Mouse (Mus musculus) left cerebral cortex, postnatal 4 days (tissue): ENCODE measurements around the gene Sod1. TPM values are rescaled to one million over a fixed set of nuclear protein-coding genes. Genes with fewer than 3 reads are reported as not detected.
"Not testable (repeated sequence)": the region's sequence is repeated elsewhere in the genome, so short reads cannot be mapped to it uniquely, and the experiment has no call there.

Source experiments
- DNase-seq: peaks from one replicate; pipeline ENCODE4 v3.0.0-alpha.2; 2022
- intact Hi-C: fragments of 180-260 bp; cut with DNase I; formaldehyde crosslinking; loops from one replicate; pipeline ENCODE4 v1.15.1; 2025
- total RNA-seq, 2 experiments: library from RNA; stranded (reverse); gene quantifications; 2 replicates each; pipeline ENCODE4 v1.2.3; 2021

Sod1 gene
- total RNA-seq, 2 experiments from 2014 or later = 360 to 383 TPM

DNA sequence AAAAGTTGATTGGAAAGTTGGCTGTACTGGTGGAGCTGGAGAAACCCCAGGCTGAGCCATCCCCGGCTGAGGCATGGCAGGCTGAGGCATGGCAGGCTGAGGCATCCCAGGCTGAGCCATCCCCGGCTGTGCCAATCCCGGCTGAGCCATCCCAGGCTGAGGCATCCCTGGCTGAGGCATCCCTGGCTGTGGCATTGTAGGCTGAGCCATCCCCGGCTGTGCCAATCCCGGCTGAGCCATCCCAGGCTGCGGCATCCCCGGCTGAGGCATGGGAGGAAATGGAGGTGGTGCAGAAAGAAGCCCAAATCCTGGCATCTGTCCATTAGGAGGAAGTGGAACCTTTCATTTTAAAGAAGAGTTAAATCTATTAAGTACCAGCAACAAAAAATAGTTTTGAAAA, 29.5 kb downstream of the Sod1 start:
- intact Hi-C loops = no loop called here
- DNase-seq = no peak

DNA sequence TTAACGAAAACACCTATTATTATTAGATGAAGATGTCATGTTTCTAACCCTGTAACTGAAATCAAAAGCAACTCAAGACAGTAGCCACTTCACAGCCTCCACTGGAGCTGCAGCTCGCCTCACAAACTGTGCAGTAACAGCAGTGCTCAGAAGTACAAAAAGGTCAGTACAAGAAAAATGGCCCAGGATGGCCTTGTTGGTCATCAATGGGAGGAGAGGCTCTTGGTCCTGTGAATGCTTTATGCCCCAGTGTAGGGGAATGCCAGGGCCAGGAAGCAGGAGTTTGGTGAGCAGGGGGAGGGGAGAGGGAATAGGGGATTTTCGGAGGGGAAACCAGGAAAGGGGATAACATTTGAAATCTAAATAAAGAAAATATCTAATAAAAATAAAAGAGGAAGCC, 30.7 kb downstream of the Sod1 start:
- intact Hi-C loops, DNase-seq: not testable (repeated sequence)

DNA sequence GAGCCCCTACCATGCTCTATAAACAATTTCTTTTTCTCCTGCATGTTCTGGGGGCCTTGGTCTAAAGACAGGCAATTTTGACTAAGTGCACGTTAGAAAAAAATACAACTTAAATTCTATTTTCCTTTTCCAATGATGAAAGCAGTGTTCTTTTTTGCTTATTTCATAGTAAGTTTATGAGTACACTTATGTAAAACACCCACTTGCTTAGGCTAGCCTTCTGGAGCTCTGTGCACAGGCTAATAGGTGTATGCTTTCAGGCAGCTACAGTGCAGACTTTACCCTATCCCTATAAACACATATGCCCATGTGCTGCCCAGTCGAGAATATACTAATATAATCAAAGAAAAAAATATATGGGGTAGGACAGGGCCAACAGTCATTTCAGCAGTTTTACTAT, 32.0 kb downstream of the Sod1 start:
- no peak for DNase-seq

DNA sequence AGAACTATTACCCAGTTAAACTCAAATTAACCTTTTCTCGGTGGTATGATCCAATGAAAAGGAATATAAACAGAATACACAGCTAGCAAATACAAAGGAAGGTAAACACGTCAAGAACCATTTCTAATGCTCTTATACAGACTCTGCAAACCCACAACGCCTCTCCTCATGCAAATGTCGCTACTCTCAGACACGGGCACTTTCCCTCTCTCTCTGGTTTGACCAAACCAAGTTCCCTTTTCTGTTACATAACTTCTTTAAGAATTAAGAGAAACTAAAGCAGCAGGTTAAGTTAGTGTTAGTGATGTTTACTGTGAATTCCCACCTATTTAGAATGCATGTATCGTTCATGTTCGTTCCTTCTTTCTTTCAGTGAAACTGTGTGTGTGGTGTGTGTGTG, 38.4 kb downstream of the Sod1 start:
- intact Hi-C loops = no loop called here
- DNase-seq = no peak

More for the DNA sequence above, 32.0 kb downstream of the Sod1 start:
- intact Hi-C loops = no loop called here

DNA sequence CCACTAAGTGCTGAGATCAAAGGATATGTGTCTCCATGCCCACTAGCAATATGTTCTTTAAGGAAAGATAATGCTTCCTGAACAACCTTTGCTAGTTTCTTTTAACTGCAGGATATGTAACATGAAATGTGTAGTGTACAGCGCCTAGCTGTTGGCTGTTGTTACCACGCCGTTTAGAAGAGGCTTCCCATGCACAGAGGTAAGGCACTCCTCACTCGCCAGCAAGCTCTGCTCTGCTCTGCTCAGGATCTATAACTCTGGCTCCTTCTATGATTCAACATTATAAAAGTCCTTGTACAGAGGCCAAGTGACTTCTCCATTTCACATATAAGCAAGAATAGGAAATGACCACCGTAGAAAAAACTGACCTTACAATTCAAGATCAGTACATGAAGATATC, 39.1 kb downstream of the Sod1 start:
- DNase-seq = no peak
- intact Hi-C loops = no loop called here

DNA sequence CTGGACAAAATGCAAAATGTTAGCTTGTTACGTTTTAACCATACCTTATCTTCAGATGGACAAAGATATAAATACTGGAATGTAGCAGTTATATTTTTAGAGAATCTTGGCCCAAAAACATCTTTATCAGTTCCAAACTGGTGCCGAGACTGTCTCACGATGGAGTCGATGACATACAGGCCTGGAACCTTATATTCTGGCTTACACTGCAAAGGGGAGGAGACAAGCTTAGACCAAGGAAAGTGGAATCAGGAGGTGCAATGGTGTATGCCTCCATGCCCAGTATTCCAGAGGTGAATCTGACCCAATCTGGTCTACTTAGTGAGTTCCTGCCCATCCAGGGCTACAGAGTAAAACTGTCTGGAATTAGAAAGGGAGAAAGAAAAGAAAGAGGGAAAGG, 39.5 kb downstream of the Sod1 start:
- DNase-seq = no peak
- intact Hi-C loops = no loop called here

DNA sequence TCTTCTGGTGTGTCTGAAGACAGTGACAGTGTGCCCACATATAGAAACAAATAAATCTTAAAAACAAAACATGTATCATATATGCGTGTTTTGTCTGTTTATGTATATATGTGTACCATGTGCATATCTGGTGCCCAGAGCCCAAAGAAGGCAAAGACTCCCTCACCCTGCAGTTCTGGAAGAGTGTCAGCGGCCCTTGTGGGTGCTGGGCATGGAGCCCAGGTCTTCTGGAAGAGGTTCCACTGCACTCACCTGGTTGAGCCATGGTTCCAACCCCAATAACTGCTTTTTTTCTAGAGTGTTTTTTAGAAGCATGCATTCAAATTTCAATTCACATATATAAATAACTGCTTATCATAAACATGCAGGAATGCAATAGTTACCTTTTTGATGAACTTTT, 41.2 kb downstream of the Sod1 start:
- intact Hi-C loops = no loop called here
- no peak for DNase-seq

DNA sequence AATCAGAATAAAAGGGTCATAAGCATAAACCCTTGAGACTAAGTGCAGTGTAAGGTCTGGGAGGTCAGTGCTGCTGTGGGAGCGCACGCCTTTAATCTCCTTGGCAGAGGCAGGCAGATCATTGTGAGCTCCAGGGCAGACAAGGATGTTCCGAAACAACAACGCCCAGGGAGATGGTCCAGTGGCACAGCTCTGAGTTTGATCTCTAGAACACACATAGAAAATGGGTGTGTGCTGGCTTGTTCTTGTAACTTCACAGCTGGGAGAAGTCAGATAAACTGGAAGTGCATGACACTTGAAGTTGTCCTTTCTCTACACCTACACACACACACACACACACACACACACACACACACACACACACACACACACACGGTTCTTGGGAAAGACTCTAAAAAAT, 43.5 kb downstream of the Sod1 start:
- DNase-seq = no peak
- intact Hi-C loops = no loop called here

DNA sequence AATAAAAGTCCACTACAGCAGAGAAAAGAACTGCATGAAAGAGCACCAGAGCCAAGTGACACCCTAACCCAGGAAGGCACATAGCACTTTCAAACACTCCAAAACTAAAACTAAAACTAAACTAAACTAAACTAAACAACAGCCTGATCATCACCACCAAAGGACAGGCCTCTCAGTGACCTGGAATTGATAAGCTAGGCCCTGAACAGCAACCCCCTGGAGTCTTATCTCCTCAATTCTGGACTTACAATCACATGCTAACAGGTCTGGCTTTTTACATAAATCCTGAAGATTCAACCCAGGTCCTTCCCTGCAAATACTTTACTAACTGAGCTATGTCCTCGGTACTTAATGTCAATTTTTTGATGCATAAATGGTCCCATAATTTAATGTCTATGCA, 44.6 kb downstream of the Sod1 start:
- no peak for DNase-seq
- intact Hi-C loops = no loop called here

DNA sequence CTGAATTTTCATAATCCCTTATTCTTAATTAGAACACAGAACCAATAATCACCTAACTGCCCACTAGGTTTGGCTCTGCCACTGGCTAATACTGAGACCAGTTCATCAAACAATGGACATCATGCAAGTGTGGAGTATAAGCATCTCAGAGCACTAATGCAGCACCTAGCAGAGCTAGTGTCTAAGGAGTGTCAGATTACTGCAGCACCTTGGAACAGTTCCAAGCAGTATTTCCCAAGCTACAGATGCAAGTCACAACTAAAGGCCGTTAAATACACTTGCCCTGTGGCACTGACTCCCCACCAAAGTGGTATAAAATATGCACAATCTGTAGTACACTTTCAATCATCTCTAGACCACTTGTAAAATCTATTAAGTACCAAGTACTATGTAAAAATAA, 46.0 kb downstream of the Sod1 start:
- no peak for DNase-seq
- intact Hi-C loops = no loop called here

DNA sequence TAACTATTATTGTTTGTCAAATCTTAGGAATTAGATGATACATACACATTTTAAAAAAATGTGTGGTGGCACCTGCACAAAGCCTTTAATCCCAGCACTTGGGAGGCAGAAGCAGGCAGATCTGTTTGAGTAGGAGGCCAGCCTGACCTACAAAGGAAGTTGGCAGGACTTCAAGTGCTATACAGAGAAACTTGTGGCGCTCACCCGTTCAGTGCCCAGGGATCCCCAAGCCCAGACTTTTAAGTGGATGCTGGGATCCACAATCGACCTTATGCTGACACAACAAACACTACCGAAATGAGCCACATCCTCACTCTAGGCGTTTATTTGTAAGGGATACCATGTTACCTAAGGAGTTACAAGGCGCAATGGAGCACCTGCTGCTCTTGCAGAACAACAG, 55.0 kb downstream of the Sod1 start:
- intact Hi-C loops = no loop called here
- no peak for DNase-seq

Other genes with a start within 250 kb of the Sod1 start
- gene Tiam1, start 77.0 kb upstream of the Sod1 start, total RNA-seq = 10 to 100 TPM; 58.8 to 64.4 TPM
- gene Scaf4, start 63.7 kb downstream of the Sod1 start, total RNA-seq = 10 to 100 TPM; 59.0 to 69.9 TPM
- gene Hunk, start 165.3 kb downstream of the Sod1 start, total RNA-seq = 10 to 100 TPM; 12.6 to 15.2 TPM